Mouse (Mus musculus): ENCODE data around the gene Tns1. TPM values are rescaled to one million over a fixed set of nuclear protein-coding genes. Genes with fewer than 3 reads are reported as not detected.

Tns1 gene
- total RNA-seq, 2 experiments from 2014 or later: 8.5 to 11.9 TPM

DNA sequence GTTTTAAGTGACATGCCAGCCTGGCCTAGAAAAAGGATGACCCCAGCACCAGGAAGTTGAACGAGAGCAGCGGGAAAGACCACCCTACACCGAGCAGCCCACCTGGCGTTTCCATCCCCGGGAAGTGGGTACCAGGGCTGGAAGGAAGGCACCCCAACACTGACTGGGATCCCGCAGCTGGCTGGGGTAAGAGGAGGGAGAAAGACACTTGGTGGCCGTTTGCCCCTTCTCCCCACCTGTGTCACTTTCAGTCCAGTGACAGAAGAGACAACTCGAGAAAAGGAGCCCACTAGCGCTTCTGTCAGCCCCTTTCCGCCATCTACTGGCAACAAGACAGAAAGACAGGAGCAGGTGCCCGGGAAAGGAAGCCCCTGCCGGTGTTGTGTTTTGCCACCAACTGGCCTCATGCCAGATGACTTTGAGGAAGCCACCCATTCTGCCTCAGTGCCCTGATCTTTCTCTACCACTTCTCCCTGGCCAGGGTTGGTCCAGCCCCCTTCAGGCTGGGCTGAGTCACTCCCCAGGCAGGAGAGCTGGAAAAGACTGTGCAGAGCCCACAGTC is 823 bp upstream of the Tns1 start, which contains the start of gene Rufy4:
TSS of gene Rufy4 (plus strand) at position 551 of the 562 bp plus-strand sequence.
- no peak for ATAC-seq (replicated peaks; ENCODE audit: low FRiP score, poor library complexity, severe bottlenecking)

DNA sequence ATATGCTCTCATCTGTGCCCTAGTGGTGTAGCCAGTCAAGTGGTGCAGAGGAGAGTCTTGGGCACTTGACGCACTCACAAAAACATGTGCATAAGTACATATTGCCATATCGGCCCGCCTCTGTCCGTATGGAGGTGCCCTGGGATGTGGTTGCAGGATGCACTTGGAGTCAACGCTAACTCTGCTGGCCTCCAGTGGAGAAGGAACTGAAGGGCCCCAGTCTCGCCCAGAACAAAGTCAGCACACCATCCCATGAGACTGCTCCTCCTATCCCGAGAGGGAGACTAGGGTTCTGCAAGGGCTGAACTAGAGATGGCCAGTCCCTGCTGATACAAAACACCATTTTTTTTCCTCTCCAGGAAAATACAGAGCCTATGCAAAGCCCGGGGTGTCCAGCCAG is 1.0 kb downstream of the Tns1 start:
- ATAC-seq (replicated peaks; ENCODE audit: low FRiP score, poor library complexity, severe bottlenecking): no peak

DNA sequence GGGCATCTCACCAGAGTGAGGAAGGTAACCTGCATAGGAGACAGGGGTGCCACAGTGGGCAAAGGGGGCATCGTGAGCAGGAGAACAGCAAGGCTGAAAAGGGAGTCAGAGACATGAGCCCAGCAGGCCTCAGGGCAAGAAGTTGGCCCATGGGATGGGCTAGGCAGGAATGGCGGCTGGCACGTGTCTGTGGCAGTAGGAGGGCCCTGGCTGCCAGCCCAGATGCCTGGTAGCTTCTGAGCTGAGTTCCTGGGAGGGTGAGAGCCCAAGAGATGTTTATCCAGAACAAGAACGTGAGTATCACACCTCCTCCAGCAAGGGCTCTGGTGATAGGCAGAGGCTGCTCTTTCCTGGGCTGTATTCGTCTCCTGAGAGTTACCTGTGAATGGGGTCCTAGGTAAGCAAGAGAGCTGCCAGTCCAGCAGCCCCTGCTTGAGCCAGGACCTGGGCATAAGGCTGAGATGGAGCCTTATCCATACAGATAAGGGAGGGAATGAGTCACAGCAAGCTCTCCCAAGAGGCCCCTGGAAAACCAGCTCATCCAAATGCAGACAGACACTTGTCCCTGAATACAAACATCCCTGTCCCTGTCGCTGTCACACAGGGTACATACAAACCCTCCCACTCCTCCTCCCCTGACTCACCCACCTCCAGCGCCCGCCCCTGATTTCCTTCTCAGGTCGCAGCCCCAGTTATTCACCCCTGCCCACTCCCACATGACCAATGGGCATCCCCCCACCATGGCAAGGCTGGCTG is 2.2 kb downstream of the Tns1 start:
- ATAC-seq (replicated peaks; ENCODE audit: low FRiP score, poor library complexity, severe bottlenecking): no peak

- no peak for ATAC-seq (replicated peaks; ENCODE audit: low FRiP score, poor library complexity, severe bottlenecking)
Measured at GRCm38 (mm10) chr1:74121138-74121537, 3.1 kb downstream of the Tns1 start.

GRCm38 (mm10) chr1:74119115-74119514 is 5.1 kb downstream of the Tns1 start:
- ATAC-seq (replicated peaks; ENCODE audit: low FRiP score, poor library complexity, severe bottlenecking): no peak

DNA sequence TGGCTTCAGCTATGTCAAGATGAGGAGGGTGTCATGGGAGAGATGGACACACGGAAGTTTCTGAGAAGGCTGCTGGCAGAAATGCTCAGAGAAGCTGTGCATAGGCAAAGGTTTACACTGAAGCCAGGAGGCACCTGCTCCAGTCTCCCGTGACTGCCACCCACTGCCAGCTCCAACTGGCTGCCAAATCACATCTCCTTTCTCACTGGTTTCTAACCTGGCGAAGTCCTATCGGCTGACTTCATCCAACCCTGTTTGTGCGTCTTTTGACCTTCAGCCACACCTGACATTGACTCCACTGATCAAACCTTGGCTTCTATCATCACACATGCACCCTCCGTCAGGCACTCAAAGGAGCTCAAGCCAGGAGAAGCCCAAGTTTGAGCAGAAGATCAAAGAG is 6.4 kb downstream of the Tns1 start:
- ATAC-seq (replicated peaks; ENCODE audit: low FRiP score, poor library complexity, severe bottlenecking): no peak

DNA sequence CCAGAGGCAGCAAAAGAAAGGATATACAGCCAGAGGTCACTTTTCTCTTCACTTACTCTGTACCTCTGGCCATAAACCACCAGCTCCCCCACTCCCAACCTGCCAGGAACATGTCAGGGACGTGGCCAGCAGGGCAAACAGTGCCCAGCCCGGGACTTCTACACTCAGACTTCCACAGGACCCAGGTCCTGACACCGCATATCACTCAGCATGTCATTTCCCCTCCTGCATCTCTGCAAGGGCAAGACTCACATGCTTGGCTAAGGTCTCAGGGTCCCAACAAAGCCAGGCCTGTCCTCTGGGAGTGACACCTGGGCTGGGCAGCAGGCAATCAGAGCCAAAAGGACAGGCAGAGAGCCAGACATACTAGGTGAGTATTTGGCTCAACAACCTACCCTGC is 11.2 kb downstream of the Tns1 start:
- no peak for ATAC-seq (replicated peaks; ENCODE audit: low FRiP score, poor library complexity, severe bottlenecking)

GRCm38 (mm10) chr1:74111696-74112030 is 12.6 kb downstream of the Tns1 start:
- no peak for ATAC-seq (replicated peaks; ENCODE audit: low FRiP score, poor library complexity, severe bottlenecking)

GRCm38 (mm10) chr1:74110932-74111695 is 13.1 kb downstream of the Tns1 start:
- no peak for ATAC-seq (replicated peaks; ENCODE audit: low FRiP score, poor library complexity, severe bottlenecking)

GRCm38 (mm10) chr1:74109670-74110069 is 14.6 kb downstream of the Tns1 start:
- ATAC-seq (replicated peaks; ENCODE audit: low FRiP score, poor library complexity, severe bottlenecking): no peak

GRCm38 (mm10) chr1:74107931-74108618 is 16.2 kb downstream of the Tns1 start:
- no peak for ATAC-seq (replicated peaks; ENCODE audit: low FRiP score, poor library complexity, severe bottlenecking)

- ATAC-seq (replicated peaks; ENCODE audit: low FRiP score, poor library complexity, severe bottlenecking): no peak
Measured at GRCm38 (mm10) chr1:74106214-74106613, 18.0 kb downstream of the Tns1 start.

- no peak for ATAC-seq (replicated peaks; ENCODE audit: low FRiP score, poor library complexity, severe bottlenecking)
Measured at GRCm38 (mm10) chr1:74105660-74106059, 18.6 kb downstream of the Tns1 start.

DNA sequence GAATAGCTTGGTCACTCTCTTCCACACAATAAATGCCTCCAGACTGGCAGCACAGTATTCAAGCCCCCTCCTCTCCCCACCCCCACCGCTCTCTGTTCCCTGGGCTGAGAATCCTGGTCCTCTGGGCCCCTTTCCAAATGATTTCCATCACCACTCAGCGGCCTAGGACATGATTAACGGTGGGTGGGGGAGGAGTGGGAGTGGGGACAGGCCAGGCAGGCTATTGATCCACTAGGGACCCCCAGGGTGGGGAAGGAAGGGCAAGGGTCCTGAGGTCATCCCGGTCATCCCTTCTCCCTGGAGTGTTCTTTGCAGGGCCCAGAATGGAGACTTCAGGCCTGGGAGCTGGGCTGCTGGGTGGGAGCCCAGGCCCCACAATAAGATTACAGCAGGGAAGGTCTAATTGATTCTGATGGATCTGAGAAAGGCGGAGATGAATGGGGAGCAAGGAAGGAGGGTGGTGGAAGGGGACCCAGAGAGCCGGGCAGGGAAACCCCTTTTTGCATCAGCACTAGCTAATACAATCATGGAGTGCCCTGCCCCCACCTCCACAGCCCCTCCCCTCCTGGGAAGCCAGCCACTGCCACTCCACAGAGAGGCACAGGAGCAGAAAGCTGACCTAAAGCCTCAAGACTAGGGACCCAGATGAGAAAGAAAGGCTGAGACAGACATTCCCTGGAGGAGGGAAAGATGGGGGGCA is 20.4 kb downstream of the Tns1 start:
- ATAC-seq (replicated peaks; ENCODE audit: low FRiP score, poor library complexity, severe bottlenecking): no peak

DNA sequence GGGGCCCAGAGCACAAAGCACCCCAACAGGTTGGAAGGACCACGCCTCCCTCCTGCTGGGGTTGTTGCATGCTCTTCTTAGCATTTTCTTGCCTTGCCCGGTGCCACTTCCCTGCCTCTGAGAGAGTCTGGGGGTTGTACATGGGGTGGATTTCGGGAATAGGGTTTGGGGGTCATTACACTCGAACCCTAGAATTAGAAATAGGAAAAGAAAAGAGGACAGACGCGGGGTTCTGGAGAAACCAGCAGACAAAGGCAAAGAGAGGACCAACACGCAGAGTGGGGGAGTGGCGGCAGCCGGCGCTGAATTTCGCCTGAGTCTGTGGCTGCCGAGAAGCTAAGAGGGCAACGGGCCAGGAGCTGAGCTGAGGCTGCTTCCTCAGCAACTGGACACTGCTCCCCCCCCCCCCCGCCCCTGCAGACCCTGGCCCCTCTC is 25.2 kb downstream of the Tns1 start:
- no peak for ATAC-seq (replicated peaks; ENCODE audit: low FRiP score, poor library complexity, severe bottlenecking)

DNA sequence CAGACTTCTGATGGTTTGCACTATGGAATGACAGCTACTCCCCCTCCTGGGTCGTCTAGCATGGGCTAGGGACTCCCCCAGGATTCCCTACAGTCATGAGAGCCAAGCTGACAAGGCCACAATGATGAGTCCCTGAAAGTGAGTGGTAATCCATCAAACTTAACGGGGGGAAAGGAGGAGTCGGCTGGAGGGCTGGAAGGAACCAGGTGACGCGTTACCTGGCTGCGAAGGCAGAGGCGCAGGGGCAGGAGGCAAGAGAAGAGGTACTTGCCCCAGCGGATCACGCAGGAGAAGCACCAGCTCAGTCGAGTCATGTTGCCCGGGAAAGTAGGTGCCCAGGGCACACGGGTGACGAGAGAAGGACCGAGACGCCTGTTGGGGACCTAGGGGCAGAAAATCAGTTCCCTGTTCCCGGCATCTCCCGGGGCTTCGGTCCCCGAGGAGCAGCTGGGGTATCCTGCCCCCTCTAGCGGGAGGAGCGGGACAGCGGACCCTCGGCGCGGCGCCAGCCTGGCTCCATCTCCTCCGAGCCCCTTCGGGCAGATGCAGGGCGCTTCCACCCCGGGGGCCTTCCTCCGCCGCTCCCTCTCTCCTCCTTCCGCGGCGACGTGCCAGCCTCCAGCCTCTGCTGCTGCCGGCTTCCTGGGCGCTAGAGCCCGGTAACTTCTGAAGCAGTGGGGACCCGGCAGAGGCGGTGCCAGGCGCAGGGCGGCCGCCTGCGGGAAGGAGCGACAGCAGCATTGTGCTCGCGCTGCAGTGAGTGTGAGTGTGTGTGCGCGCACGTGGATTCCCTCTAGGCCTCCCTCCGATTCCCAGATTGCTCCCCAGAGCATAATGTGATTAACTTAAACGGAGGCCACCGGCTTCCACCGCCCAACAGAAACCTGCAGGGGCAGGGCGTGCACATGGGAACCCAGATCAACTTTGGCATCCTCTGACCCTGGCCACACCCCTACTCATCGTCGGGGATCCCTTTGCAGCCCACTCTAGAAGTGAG is 25.9 kb downstream of the Tns1 start:
- no peak for ATAC-seq (replicated peaks; ENCODE audit: low FRiP score, poor library complexity, severe bottlenecking)

DNA sequence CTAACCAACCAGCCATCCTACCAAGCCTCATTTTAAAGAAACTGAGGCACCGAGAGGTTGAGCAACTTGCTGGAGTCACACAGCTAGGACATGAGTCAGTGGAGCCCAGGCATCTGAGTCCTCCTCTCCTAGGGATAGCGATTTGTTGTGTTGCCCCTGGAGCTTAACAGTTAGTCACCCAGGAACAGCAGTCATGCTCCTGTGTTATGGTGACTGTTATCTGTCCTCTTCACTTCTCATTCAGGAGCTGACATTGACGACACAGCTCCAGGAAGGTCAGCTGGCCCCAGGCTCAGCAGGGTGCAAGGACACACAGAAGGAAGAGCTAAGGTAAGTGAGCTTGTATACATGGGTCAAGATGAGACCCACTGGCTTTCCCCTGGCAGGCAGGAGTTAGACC is 28.5 kb downstream of the Tns1 start:
- ATAC-seq (replicated peaks; ENCODE audit: low FRiP score, poor library complexity, severe bottlenecking): no peak

- no peak for ATAC-seq (replicated peaks; ENCODE audit: low FRiP score, poor library complexity, severe bottlenecking)
Measured at GRCm38 (mm10) chr1:74095296-74095695, 29.0 kb downstream of the Tns1 start.

Data from erythroblast, adult 5-6 weeks (primary cell).